Mouse (Mus musculus): ENCODE data around the gene Sephs1. TPM values are rescaled to one million over a fixed set of nuclear protein-coding genes. Genes with fewer than 3 reads are reported as not detected.

The Sephs1 gene
- 10 to 100 TPM; 17.9 to 19.6 TPM for total RNA-seq (2021)
- long read RNA-seq, experiment 1, full-length matches to known transcripts = 30 of 38 reads
- long read RNA-seq, experiment 1, partial matches to known transcripts = 2 of 38 reads
- long read RNA-seq, experiment 1, other reads (novel, unspliced or antisense) = 6 of 38 reads
- long read RNA-seq, experiment 2, full-length matches to known transcripts = 31 of 36 reads
- long read RNA-seq, experiment 2, partial matches to known transcripts = 1 of 36 reads
- long read RNA-seq, experiment 2, other reads (novel, unspliced or antisense) = 4 of 36 reads

DNA sequence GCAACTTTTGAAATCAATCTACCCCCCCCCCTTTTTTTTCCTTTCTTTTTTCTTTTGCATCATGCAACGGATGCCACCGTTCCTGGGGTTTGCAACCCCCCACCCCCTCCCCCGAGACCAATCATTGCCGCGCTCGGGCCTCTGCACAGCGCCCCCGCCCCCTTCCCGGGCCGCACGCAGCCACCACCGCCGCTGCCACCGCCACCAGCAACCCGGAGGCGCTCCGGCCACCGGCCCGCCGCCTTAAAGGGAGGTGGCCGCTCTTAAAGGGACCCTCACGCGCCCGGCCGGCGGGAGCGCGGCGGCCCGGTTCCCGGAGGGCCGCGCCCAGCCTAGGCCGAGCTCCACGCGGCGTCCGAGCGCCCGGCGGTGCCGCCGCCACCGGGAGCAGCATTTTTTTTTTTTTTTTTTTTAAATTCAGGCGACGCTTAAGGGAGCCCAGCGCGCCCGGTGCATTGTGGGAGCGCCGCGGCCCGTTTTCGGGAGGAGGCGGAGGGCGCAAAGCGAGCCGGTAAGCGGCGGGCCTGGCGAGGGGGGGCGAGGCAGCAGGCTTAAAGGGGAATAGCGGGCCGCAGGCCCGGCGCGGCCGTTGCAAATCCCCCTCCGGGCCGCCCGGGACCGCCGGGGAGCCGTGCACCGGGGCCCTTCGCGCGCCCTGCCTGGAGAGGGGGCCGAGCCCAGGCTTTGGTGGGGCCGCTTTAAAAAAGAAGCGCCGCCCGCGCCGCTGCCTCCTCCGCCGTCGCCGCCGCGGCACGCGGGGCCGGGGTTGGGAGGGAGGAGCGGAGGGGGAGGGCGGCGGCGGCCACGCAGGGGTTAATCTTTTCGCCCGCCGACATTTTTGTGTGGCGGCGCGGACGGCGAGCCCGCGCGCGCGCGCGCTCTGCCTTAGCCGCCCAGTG lies at the start of gene Sephs1:
Sephs1 (plus strand) TSS at position 215 of the 899 bp plus-strand sequence.
- H3K4me3 ChIP-seq = peak within 1 kb of the TSS; percentile 99
- TF ChIP-seq CTCF (IDR thresholded peaks at IDR 0.05) = 0 out of 2 replicates have a peak, but pooled peaks have one; percentile 6
- intact Hi-C loops (cut with DNase I) = no loop called here
- peak; percentile 93 for DNase-seq
- H3K27ac ChIP-seq = peak within 1 kb of the TSS; percentile 99

DNA sequence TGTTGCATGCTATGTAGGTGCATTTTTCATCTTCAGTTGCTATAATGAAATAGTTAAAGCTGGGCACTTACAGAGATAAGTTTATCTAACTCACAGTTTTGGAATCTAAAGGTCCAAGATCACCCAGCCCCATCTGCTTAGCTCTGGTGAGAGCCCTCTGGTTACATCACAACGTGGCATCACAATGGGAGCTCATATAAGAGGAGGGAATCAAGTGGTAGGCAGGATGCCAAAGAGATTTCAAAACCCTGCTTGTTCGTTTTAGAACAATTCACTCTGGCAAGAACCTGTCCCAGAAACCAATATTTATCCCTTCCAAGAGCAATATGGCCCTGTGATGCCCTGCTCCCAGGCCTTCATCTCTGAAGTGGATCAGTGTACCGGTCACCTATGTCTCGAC lies 49.2 kb upstream of the Sephs1 start:
- intact Hi-C loops (cut with DNase I) = no loop called here
- Histone ChIP-seq H3K4me3 (no peak overlapping the region), H3K27ac (no peak overlapping the region)
- no peak for DNase-seq
- TF ChIP-seq CTCF (IDR thresholded peaks at IDR 0.05) = no peak

DNA sequence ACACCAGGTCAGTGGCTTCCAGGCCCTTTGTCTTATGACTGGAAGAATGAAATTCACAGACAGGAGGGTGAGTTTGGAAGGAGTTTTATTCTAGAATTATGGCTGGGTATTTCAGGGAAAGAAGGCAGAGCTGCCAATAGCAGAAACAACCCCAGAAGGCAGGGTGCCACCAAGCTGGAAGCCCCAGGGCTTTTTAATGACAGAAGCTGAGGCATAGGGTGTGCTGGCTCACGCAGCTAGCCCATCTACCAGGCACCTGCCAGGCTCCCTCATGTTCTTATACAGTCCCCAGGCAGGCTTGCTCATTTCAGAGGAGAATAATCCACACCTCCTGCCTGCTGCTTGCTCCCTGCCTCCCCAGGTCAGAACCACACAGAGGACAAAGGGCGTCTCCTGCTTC lies 31.9 kb upstream of the Sephs1 start:
- no peak for TF ChIP-seq CTCF (IDR thresholded peaks at IDR 0.05)
- Histone ChIP-seq H3K4me3 (no peak overlapping the region), H3K27ac (no peak overlapping the region)
- DNase-seq = no peak
- intact Hi-C loops (cut with DNase I) = no loop called here

DNA sequence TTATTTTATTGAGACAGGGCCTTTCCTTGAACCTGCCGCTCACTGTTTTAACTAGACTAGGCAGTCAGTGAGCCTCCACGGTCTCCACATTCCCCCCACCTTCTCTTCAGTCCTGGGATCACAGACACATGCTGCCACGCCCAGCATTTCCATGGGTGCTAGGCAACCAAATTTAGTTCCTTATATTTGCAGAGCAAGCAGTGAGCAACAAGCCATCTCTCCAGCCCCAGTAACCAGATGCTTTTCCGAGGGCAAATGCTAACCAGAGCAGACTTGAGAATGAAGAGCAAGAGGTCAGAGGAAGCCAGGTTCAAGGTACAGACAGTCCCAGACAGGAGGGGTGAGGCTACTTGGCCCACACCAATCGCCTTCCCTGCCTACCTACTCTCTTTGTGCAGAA lies 24.2 kb upstream of the Sephs1 start:
- Histone ChIP-seq H3K4me3 (no peak overlapping the region), H3K27ac (no peak overlapping the region)
- intact Hi-C loops (cut with DNase I) = no loop called here
- TF ChIP-seq CTCF (IDR thresholded peaks at IDR 0.05) = no peak
- DNase-seq = peak; percentile 39

DNA sequence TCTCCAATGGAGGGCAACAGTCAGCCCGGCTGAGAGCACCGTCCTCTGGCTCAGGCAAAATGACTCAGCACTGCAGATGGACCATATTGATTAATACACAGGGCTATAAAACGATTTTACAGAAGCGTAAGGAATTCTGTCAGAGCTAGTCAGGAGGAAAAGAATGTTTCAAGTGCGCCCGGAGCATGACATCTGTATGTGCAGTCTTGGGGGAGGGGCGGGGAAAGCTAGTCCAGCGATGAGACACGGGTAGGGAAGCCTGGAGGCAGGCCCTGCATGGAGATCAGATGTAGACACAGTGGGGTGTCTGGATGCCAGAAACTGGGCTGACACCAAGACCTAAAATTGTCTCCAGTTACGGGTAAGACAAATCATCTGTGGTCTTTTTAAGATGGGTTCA lies 23.2 kb upstream of the Sephs1 start:
- no peak overlapping the region for H3K4me3 ChIP-seq
- TF ChIP-seq CTCF (IDR thresholded peaks at IDR 0.05) = no peak
- intact Hi-C loops (cut with DNase I) = no loop called here
- no peak overlapping the region for H3K27ac ChIP-seq
- DNase-seq = no peak

DNA sequence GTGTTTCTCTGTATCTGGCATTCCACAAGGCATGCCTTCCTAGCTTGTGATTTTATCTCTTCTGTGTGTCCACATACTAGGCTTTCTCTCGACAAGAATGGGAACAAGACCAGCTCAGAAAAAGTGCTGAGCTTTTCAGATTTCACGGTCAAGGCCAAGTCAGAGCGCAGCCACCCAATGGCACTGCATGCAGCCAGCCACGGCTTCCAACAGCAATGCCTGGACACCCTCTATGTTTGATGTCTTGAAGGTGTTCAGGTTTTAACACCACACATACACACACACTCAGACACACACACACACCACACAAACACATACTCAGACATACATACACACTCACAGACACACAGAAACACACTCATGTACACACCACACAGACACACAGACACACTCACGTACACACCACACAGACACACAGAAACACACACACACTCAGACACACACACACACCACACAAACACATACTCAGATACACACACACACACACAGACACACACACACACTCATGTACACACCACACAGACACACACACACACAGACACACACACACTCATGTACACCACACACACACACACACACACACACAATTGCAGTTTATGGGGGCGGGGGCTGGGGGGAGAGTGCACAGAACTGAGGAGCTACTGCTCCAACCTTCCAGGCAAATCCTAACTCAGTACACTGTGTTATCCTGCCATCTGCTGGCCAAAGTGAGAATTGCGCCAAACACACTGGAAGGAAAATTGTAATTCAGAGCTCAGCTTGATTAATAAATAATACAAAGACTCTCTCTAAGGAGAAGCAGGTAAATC lies 17.2 kb upstream of the Sephs1 start:
- no peak overlapping the region for H3K27ac ChIP-seq
- DNase-seq = peak; percentile 70
- peak; percentile 83 for TF ChIP-seq CTCF (IDR thresholded peaks at IDR 0.05)
- intact Hi-C loops (cut with DNase I) = loop anchor here (2.0 to 10.0 kb wide), 3 partner anchors 149 to 1049 kb away; partner anchors contain the start of gene Bend7
- H3K4me3 ChIP-seq = no peak overlapping the region

DNA sequence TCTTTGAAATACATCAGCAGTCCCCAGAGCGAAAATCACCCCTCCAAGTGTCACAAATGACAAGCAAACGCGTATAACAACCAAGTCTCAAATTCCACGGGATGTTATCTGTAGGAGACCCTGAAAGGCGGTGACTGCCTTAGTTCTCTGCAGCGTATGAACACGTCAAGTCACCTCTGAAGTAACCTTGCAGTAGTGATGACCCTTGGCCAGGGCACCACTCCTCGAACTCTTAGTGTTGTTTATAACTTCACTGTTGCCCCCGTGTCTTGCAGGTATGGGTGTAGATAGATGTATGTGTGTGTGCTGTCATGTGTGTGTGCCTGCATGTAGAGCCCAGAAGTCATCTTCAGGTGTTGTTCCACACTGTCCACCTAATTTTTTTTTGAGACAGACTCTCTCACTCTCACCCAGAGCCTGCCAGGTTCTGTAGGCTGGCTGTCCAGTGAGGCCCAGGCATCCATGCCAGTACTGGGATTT lies 16.5 kb upstream of the Sephs1 start:
- TF ChIP-seq CTCF (IDR thresholded peaks at IDR 0.05) = no peak
- H3K27ac ChIP-seq = no peak overlapping the region
- intact Hi-C loops (cut with DNase I) = loop anchor here (2.0 to 10.0 kb wide), 3 partner anchors 150 to 1050 kb away; partner anchors contain the start of gene Bend7
- DNase-seq = no peak
- H3K4me3 ChIP-seq = no peak overlapping the region

DNA sequence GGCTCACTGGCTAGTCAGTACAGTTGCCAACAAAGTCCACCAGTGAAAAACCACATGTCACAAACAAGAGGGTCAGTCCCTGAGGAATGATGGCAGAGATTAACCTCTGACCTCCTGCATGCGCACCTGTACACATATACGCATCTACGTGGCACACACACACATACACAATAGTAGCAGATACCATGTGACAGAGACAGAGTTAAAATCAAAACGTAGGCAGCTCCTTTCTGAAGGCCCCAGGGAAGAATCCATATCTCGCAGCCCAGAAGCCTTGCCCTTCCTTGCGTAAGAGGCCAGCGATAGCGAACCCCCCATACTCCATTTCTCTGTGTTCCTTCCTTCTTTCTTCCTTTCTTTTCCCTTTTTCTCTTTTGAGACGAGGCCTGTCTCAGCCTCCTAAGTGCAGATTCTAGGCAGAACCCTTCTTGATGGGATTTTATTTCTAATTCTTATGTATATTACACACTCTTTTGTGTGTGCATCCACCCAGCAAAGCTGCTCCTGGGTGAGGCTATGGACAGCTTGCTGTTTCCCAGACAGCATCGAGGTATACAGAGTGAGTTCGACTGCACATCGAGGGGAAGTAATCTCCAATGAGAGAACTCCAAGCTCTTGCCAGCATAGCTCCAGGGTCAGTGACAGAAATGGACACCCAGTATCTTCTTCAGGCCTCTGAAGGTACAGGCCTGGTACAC lies 13.2 kb upstream of the Sephs1 start:
- DNase-seq = no peak
- TF ChIP-seq CTCF (IDR thresholded peaks at IDR 0.05) = no peak
- intact Hi-C loops (cut with DNase I) = loop anchor here (10.0 kb wide), 2 partner anchors 153 to 1053 kb away; partner anchors contain the start of gene Bend7
- Histone ChIP-seq H3K4me3 (no peak overlapping the region), H3K27ac (no peak overlapping the region)

DNA sequence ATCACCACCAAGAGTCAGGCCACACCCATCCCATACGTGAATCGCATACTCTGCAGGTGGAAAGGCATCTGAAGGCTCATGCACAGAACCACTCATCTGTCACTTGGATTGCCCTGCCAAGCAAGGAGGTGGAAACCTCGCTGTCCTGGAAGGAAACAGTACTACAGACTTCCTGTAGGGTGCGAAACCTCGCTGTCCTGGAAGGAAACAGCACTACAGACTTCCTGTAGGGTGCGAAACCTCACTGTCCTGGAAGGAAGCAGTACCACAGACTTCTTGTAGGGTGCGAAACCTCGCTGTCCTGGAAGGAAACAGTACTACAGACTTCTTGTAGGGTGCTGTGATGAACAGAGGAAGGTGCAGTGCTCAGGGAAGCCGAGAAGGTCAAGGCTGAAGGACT lies 8.6 kb upstream of the Sephs1 start:
- TF ChIP-seq CTCF (IDR thresholded peaks at IDR 0.05) = no peak
- Histone ChIP-seq H3K27ac (no peak overlapping the region), H3K4me3 (no peak overlapping the region)
- DNase-seq = no peak
- intact Hi-C loops (cut with DNase I) = no loop called here

DNA sequence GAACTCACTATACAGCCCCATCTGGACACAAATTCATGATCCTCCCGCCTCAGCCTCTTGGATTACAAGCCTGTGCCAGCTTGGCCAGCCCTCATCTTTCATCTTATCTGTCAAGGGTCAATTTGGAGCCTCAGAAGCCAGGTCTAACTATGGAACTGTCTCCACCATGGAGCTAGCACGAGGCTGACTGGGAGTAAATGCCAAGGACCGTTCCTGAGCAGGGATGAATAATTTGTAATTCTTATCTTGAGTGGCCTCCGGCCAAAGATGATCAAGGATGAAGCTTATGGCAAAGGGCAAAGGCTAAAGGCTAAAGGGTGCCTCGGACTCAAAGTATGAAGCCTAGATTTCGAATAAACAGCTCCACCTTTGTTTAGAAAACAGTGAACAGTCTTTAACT lies 8.0 kb upstream of the Sephs1 start:
- H3K4me3 ChIP-seq = no peak overlapping the region
- TF ChIP-seq CTCF (IDR thresholded peaks at IDR 0.05) = no peak
- no peak overlapping the region for H3K27ac ChIP-seq
- intact Hi-C loops (cut with DNase I) = no loop called here
- DNase-seq = no peak

DNA sequence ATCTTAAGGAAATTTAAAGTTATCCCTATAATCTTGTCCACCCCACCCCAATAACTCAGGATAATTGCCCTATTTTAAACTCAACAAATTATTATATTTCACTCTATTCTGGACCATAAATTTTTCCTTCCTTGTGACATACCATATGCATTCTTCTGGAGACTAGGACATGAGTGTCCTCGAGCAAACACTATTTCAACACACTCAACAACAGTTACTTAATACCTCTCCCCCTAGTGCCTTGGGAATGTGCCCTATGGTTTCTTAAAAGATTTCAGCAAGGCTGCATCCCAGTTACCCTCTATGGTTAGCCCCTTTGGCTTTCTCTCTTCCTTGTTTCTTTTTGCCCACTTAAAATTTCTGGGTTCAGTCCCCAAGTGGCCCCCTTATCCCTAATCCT lies 6.3 kb upstream of the Sephs1 start:
- no peak for TF ChIP-seq CTCF (IDR thresholded peaks at IDR 0.05)
- Histone ChIP-seq H3K4me3 (no peak overlapping the region), H3K27ac (no peak overlapping the region)
- intact Hi-C loops (cut with DNase I) = no loop called here
- no peak for DNase-seq

DNA sequence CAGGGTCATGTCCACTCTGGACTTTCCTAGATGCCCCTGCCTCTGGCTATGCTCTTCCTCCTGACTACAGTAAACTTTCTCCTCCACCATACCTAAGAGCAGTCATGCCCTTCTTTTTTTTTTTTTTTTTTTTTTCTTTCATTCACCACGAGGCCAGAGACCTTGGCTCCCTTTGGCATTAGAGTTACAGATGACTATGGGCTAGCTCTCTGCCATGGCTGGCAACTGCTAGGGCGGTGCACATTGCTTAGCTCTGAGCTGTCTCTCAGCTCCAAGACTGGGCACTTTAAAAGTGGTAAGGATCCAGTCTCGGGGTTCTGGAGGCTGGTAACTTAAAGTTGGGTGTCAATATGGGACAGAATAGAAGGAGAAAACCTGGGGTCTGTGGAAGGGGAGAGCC lies 5.2 kb upstream of the Sephs1 start:
- H3K4me3 ChIP-seq = no peak overlapping the region
- intact Hi-C loops (cut with DNase I) = no loop called here
- H3K27ac ChIP-seq = no peak overlapping the region
- no peak for DNase-seq
- no peak for TF ChIP-seq CTCF (IDR thresholded peaks at IDR 0.05)

All from gastrocnemius, adult 2 months (tissue).